Mouse (Mus musculus) cerebellum, postnatal 36 days (tissue): ENCODE measurements around the gene Srprb.

Experiments
- DNase-seq, 2 experiments: peaks; one replicate each; pipeline ENCODE4 v3.0.0; 2021 to 2022; ENCODE audit warnings: mixed read lengths in 2 of 2

Gene Srprb

DNA sequence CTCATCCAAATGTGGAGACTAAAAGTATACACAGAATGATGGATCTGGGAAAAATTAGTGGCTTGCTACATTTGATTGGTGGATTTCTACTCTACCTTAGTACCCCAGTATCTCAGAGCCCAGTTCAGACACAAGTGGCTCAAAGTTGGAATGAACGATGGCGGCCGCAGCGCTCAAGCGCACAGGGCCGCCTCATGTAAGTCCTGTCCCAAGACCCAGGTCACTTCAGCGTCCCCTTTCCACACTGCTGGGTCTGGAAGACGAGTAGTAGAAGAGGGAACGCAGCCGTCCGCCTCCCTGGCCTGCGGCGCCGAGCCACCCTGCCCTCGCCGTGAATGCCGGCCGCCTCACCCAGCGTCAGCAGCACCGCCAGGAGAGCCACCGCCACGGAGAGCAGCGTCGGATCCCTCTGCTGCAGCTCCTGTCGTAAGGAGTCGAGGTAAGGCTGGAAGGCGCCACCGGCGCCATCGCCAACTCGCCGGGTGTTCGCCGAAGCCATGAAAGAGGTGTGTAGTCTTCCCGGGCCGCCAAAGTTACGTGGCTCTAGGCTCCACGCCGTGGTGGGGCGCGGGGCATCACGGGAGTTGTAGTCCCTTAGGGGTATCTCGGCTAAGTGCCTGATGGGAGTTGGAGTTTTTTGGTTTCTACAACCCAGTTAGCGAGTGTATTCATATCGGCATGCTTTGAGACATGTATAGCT is at the start of gene Srprb:
Gene Srprb, minus strand, starts transcription at position 577 of the 700 bp plus-strand sequence.
- peak; percentile 93 to 94 for DNase-seq

DNA sequence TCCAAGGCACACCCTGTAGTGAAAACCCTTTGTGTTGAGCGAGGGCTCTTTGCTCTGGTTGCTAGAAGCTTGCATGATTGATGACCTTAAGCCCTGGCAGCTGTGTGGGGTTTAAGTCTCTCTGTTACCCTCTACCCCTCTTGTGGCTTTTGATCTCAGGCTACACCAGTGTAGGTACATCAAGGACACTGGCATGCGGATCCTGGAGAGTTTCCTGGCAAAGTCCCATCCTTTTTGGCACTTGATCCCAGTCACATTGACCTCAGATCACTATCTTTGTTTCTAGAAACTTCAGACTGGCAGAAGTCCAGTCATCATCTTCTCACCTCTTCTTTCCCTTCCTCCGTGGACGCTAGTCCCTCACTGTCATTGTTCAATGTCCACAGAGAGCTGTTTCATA is 46.7 kb upstream of the Srprb start:
- DNase-seq, result no peak

- no peak for DNase-seq
Observed at GRCm38 (mm10) chr9:103246526-103247168, 44.7 kb upstream of the Srprb start.

DNA sequence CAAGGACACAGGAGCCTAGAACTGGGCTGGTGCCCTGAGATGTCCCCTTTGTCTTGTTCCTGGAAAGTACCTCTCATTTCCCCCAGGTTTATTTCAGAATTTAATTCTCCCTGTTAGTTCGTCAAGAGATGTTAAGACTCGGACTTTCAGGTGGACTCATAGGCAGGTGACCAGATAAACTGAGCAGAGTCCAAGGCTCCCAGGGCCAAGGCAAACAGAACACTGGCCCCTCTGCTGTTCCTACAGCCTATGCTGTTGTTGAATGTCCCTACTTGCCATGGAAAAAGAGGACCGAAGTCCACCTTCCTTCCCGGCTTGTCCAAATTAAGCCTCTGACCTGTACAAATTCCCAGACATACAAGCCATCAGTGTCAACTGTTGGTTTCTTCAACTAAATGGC is 41.7 kb upstream of the Srprb start:
- no peak for DNase-seq

DNA sequence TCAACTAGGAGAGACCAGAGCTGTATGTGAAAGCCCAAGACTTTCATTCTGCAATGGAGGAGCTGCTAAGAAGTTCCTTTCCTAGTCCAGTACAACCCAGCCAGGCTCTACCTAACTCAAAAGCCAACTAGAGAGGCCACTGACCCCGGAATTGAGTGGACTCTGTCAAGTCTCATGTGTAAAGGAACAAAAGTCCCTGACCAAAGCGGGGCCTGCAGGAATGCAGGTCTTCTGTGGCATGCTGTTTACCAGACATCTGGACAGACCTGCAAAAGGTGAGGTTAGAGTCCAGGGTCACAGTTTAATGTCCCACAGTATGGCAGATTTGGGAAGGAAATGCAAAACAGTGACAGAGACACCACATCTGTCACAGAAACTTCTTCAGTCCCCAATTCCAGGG is 39.3 kb upstream of the Srprb start:
- no peak for DNase-seq

GRCm38 (mm10) chr9:103239471-103239870 is 37.5 kb upstream of the Srprb start:
- DNase-seq, result no peak

DNA sequence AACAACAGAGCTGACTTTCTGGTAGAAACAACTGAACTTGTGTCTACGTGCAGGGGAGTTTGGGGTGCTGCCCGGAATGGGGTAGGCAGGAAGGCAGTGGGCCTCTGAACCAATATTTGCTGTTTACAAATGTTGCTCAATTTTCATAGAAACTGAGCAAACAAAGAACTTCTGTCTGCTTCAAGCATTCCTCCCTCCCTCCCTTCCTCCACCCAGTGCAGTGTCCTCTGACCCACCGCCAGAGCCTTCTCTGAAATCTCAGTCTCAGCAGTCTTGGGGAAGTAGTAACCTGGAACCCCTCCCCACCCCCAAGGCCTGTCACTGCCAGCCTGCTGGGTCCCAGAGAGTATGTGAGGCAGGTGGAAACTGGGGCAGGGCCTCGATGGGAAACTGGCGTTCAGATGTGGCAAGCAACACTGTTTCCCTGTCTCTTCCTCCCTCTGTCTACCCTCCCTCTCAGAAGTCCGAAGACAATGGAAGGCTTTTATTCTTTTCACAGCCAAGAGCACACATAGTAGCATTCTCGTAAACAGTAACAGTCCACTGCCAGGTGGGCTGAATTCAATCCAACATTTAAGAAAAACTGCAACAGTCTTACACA is 32.7 kb upstream of the Srprb start:
- DNase-seq, result no peak

GRCm38 (mm10) chr9:103234059-103234458 is 32.1 kb upstream of the Srprb start:
- no peak for DNase-seq

DNA sequence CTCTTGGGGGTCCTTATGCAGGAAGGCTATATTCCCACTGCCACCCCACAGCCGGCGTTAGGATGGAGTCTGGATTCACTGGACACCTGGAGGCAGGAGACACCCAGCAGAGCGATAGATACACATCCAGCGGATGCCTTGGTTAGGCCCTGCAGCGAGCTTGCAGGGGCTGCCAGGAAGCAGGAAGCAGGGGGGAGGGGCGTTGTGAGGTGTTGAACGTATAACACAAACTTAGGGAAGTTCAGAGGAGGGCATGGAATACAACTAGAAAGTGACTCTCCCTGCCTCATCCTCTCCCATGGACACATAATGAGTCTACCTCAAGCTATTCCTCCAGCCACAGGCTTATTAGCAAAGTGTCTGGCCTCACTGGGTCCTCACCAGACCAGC is 31.1 kb upstream of the Srprb start:
- no peak for DNase-seq

DNA sequence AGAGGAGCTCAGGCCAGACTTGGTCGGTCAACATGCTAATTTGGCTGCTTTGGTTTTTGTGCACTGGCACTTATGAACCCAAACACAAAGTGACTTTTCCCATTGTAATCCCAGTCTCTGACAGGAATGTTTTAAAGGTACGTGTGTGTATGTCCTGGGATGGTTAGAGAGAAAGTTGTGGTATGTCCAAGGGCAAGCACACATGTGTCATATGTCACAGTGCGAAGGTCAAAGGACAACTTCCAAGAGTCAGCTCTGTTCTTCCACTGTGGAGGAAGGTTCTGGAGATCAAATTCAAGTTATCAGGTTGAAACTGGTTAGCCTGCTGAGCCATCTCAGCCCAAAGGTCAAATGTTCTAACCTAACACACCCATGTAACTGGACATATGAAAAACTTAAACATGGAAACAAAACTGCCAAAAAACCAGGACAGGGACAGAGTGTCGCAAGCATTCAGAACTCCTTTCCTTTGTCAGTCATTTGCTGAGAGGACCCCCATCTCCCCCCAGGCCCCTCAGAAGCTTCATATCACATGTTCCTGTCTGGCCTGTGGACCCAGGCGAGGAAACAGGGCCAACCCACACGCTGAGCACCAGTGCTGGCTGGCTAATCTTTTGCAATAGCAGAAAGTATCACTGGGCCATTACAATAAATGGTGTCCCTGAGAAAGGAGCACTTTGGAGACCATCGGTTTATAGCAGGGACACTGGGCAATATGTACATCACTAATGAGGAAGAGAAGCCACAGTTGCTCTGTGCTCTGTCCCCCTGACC is 30.5 kb upstream of the Srprb start:
- no peak for DNase-seq

- DNase-seq, result peak; percentile 20 to 31
Observed at GRCm38 (mm10) chr9:103230151-103230951, 28.4 kb upstream of the Srprb start, which contains the start of the genes Gm20425 and Trf. Gm20425 (minus strand) TSS chr9:103230307. Trf (minus strand) TSS chr9:103230444.

GRCm38 (mm10) chr9:103229037-103229867 is 27.3 kb upstream of the Srprb start:
- DNase-seq, result no peak

DNA sequence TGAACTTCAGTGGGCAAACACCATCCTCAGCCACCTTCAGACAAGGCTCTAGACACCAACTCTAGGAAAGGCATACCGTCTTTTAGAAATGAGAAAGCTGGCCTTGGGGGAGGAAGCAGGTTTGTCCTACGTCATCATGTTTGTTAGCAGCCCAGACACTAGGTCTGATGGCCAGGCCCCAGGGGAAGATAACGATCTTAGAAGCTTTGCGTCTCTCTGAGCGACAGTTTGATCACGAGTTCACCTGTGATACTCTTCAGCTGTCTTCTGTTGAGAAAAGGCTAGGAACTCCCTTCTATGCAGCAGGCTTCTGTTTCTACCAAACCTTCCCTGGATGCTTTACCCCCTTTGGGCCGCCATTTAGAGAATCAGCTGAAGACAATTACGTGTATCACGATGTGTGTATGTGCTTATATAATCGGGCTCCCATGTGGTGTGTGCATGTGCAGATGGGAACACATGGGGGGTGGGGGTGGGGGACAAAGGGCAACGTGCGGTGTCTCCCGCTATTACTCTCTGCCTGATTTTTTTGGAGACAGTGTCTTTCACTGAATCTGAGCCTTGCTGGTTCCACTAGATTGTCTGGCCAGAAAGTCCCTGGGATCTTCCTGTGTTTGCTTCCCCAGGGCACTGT is 26.6 kb upstream of the Srprb start:
- DNase-seq, result no peak

GRCm38 (mm10) chr9:103227760-103228159 is 25.8 kb upstream of the Srprb start:
- no peak for DNase-seq

- no peak for DNase-seq
Observed at GRCm38 (mm10) chr9:103226806-103227205, 24.9 kb upstream of the Srprb start.

GRCm38 (mm10) chr9:103225464-103225863 is 23.5 kb upstream of the Srprb start:
- no peak for DNase-seq

GRCm38 (mm10) chr9:103224721-103225120 is 22.8 kb upstream of the Srprb start:
- DNase-seq, result no peak

DNA sequence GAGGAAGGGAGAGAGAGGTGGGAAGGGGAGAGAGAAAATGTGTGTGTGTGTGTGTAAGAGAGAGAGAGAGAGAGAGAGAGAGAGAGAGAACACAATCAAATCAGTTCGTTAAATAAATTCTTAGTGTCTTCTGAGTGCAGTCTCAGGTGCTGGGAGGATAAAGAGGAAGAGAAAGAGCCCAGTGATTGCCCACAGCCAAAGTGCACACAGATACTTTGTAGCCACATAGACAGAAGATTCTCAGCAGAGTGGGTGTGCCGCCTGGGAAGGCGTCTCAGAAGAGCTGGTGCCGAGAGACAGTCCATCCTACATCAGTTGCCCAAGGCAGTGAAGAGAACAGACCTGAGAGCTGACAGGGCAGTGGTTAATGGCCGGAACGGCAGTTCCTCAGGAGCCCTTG is 12.3 kb upstream of the Srprb start:
- no peak for DNase-seq

DNA sequence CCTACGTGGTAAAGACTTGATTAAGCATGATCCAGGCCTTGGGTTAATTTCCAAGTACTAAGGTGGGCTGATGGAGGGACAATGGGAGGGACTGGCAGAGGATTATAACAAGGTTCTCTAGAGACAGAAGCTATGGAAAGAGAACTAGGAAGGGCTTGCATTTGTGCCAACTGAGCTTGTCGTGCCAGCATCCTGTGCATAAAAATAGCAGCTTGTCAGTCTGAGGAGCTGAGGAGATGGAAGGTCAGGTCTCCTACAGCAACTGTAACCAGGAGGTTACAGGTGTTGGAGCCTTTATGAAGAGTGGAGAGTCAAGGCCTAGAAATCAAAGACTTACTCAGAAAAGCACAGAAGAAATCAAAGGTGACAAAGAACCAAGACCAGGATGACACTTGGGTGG is 11.7 kb upstream of the Srprb start:
- DNase-seq, result no peak

DNA sequence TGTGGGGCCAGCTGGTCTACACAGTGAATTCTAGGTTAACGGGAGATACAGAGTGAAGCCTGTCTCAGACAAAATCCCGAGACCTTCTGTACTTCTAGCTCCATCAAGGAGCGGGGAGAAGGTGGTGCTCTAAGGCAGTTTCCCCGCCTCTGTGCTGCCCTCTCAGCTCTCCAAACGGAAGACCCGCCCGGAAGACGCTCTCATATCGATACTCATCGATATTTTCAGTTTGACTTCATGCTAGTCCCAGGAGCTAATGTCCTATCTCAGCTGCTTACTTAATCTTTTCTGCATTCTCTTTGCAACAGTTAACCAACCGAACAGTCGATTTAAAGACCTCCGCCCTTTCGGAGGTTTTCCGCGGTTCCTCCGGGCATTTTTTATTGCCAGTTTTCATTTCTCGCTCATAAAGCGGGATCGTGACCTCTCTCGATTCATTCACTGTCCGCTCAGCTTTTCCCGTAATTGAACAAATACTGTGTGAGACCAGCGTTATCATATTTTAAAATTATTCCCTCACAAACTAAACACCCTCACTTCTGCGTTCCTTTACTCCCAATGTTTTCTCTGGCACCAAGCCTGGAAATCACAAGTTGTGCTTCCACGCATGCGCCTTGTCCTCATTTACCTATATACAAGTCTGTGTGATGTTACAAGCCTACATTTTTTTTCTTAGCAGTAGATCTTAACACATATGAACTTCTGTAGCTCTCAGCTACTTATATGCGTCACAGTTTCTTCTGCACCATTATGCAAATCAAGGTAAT is 10.9 kb upstream of the Srprb start:
- DNase-seq, result no peak
